Mouse (Mus musculus): Measurements from ENCODE around the gene Nup160. TPM values are rescaled to one million over a fixed set of nuclear protein-coding genes. Genes with fewer than 3 reads are reported as not detected.

The Nup160 gene
- total RNA-seq, 2 experiments from 2014 or later = 29.4 to 30.9 TPM

DNA sequence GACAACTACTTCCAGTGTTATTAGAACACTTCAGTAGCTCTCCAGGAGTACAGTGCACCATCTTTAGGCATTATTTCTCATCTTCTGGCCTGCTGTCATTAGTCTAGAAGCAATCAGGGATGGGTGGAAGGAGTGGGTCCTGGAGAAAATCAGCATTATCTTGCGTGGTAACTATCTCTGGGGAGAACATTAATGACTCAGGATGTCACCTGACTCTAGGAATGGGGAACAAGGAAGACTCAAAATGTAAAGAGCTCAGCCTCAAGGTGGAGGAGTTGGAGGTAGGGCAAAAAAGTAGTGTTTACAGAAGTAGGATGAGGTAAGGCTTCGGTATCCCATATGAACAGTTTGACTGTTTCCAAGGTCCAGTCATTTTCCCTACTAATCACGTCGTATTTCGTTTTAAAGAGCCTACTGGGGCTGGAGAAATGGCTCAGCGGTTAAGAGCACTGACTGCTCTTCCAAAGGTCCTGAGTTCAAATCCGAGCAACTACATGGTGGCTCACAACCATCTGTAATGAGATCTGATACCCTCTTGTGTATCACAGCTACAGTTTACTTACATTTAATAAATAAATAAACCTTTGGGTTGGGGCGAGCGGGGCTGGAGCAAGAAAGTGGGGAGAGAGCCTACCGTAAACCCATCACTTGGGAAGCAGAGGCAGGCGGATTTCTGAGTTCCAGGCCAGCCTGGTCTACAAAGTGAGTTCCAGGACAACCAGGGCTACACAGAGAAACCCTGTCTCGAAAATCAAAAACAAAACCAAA lies 67.5 kb downstream of the Nup160 start:
- no peak for DNase-seq (ENCODE audit: low spot score in 2 of 2)

- peak; percentile 83 to 93 for DNase-seq (ENCODE audit: low spot score in 2 of 2)
Observed at GRCm38 (mm10) chr2:90745053-90745678, 68.2 kb downstream of the Nup160 start, which contains the start of gene Fnbp4. Gene Fnbp4 (plus strand): TSS chr2:90745370.

- peak; percentile 18 to 37 for DNase-seq (ENCODE audit: low spot score in 2 of 2)
Observed at GRCm38 (mm10) chr2:90745740-90746537, 68.9 kb downstream of the Nup160 start.

- DNase-seq (ENCODE audit: low spot score in 2 of 2) = no peak
Observed at GRCm38 (mm10) chr2:90746538-90746865, 69.5 kb downstream of the Nup160 start.

GRCm38 (mm10) chr2:90747131-90747530 lies 70.1 kb downstream of the Nup160 start:
- no peak for DNase-seq (ENCODE audit: low spot score in 2 of 2)

DNA sequence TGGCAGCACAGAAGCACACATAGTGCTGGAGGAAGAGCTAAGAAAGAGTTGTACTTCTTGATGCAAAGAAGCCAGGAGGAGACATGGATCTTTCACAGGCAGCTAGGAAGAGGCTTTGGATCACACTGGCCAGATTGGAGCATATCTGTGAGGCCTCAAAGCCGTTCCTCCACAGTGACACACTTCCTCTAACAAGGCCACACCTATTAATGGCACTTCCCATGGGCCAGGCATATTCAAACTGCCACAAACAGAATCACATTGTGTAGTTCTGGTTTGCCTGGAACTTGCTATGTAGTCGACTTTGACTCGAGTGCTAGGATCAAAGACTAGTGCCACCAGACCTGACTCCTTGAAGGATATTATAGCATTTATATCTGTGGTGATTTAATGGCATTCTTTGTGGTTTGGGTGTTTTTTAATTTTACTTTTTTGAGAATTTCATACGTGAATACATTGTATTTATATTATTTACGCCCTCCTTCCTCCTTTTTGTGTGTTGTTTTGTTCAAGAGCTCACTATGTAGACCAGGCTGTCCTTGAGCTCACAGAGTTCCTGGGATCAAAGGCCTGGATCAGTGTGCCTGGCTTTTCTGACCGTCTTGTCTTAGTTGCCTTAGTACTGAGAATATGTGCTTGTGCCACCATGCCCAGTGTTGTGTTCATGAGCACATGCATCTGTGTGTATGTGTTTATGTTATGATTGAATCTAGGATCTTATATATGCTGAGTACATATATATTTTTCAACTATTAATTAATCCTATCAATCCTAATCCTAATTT lies 72.9 kb downstream of the Nup160 start:
- DNase-seq (ENCODE audit: low spot score in 2 of 2) = no peak

DNA sequence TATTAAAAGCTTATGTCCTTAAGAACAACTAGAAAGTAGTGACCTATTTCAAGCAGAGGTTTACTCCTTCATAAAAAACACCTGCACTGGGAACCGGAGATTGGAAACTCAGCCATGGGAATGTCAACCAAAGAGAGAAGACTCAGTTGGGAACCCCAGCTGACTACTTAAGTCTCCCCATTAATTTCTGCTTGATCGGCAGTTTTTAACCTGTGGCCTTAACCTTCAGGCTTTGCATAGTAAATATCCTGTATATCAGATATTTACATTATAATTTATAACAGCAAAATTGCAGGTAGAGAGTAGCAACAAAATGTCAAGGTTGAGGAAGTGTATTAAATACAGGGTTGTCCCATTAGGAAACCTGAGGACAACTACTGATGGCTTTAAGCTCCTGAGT lies 76.5 kb downstream of the Nup160 start:
- no peak for DNase-seq (ENCODE audit: low spot score in 2 of 2)

DNA sequence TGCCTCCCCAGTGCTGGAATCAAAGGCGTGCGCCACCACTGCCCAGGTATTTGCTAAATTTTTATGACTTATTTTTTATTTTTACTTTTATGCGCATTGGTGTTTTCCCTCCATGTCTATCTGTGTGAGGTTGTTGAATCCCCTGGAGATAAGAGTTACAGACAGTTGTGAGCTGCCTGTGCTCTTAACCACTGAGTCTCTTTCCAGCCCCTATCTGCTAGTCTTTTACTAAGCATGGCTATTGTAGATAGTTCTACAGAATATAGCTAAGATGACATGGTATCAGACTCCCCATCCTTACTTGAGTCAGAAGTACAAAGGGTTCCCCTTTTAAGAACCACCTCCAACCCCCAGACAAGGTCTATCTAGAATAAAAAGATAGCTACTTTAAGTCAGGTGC lies 77.2 kb downstream of the Nup160 start:
- no peak for DNase-seq (ENCODE audit: low spot score in 2 of 2)

DNA sequence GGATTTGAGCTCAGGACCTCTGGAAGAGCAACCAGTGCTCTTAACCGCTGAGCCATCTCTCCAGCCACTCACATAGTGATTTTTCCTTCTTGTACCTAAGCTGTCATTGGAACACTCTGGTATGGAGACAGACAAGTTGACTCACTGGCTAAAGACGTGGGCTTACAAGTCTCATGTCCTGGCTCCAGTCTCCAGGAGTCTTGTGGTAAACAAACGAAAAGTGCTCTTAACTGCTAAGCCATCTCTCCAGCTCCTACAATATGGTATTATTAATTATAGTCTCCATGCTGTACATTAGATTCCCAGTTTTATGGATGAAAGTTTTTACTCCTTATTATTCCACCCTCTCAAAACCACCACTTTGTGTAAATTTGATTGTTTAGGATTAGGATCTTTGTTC lies 88.1 kb downstream of the Nup160 start:
- DNase-seq (ENCODE audit: low spot score in 2 of 2) = no peak

DNA sequence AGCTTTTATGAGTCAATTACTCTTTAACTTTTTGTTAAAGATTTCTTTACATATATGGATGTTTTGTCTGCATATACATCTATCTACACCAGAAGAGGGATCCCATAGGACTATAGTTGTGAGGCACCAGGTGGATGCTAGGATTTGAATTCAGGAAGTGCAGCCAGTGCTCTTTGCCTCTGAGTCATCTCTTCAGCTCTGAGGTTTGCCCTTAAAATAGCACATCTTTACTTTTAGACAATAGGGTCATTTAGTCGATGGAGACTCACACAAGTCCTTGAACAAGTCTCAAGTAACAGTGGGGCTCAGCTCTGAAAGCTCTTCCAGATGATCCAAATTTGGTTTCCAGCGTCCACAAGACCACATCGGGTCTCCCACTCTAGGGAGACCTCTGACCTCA lies 104.3 kb downstream of the Nup160 start:
- DNase-seq (ENCODE audit: low spot score in 2 of 2) = no peak

DNA sequence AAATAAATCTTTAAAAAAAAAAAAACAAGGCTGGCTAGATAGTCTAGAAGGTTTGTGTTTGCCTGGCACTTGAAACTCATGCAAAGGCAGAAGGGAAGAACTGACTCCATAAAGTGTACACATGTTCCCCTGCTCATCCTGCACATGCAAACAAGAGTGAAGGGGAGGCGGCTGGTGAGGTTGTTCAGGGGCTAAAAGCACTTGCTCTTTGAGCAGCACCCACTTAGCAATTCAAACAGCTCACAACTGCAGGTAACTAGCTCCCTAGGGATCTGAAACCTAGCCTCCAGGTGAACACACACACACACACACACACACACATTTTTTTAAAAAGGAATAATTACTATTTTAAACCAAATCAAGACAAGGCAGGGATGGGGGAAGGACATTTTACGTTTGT lies 104.9 kb downstream of the Nup160 start:
- no peak for DNase-seq (ENCODE audit: low spot score in 2 of 2)

GRCm38 (mm10) chr2:90782458-90782857 lies 105.4 kb downstream of the Nup160 start, which contains the start of gene Agbl2:
Gene Agbl2 (plus strand): TSS chr2:90782727.
- DNase-seq (ENCODE audit: low spot score in 2 of 2) = peak; percentile 5 to 19

DNA sequence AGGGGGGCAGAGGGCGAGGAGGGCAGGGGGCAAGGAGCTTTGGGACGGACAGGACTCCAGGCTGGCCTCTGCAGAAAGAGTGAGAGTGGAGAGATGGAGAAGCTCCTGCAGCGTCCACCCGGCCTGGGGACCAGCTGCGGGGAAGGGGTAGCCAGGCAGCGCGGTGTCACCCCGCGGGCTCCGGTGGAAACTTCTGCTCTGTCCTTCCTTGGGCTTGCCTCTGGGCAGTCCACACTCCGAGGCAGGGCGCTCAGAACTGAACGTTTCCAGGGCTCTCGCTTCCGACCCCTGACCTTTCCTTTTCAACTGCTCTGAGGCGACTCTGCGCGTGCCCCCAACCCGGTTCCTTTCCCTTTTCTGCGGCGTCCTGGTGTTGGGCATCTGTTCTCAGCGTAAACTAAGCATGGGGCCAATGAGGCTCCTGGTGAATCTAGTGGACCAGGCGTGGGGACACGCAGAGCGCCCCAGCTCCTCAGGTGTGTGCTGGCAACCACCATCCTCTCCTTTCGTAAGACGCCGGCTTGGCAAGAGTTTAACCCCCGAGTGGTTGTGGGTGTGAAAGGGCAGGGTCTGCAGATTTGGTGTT lies 106.0 kb downstream of the Nup160 start:
- DNase-seq (ENCODE audit: low spot score in 2 of 2) = peak in 1 of 2 experiments; percentile 8

Other genes starting within 250 kb of the Nup160 start
- 10 to 100 TPM; 31.3 to 32.4 TPM for gene Ptprj, start 96.6 kb upstream of the Nup160 start, total RNA-seq (2021)
- 100 to 1,000 TPM; 120 to 121 TPM for gene Fnbp4, start 68.2 kb downstream of the Nup160 start, total RNA-seq (2021)
- 1 to 10 TPM; 1.3 to 2.1 TPM for gene Agbl2, start 105.5 kb downstream of the Nup160 start, total RNA-seq (2021)
- gene Mtch2, start 169.9 kb downstream of the Nup160 start, total RNA-seq (2021) = 100 to 1,000 TPM; 177 to 190 TPM
- gene C1qtnf4, start 208.6 kb downstream of the Nup160 start, total RNA-seq (2021) = 1 to 10 TPM; 5.4 to 5.6 TPM
- 10 to 100 TPM; 35.6 to 37.4 TPM for gene Kbtbd4, start 227.5 kb downstream of the Nup160 start, total RNA-seq (2021)
- 100 to 1,000 TPM; 354 to 392 TPM for gene Ndufs3, start 227.6 kb downstream of the Nup160 start, total RNA-seq (2021)